Mouse (Mus musculus): ENCODE results near the gene Ccdc85c. TPM values are rescaled to one million over a fixed set of nuclear protein-coding genes. Genes with fewer than 3 reads are reported as not detected.

Gene Ccdc85c
- polyA plus RNA-seq (2017; shearing (Covaris generic)): under 1 TPM; 0.27 to 0.46 TPM

GRCm38 (mm10) chr12:108274661-108275507 lies at the start of gene Ccdc85c:
Gene Ccdc85c (minus strand): TSS chr12:108275425.
- ATAC-seq: peak; percentile 12

GRCm38 (mm10) chr12:108320096-108320495 lies 44.9 kb upstream of the Ccdc85c start:
- ATAC-seq: no peak

- ATAC-seq: no peak
Measured at GRCm38 (mm10) chr12:108318499-108318898, 43.3 kb upstream of the Ccdc85c start.

GRCm38 (mm10) chr12:108317826-108318430 lies 42.7 kb upstream of the Ccdc85c start:
- ATAC-seq: no peak

GRCm38 (mm10) chr12:108317201-108317738 lies 42.0 kb upstream of the Ccdc85c start:
- no peak for ATAC-seq

GRCm38 (mm10) chr12:108316655-108317054 lies 41.4 kb upstream of the Ccdc85c start:
- no peak for ATAC-seq

GRCm38 (mm10) chr12:108315818-108316217 lies 40.6 kb upstream of the Ccdc85c start:
- ATAC-seq: no peak

GRCm38 (mm10) chr12:108313244-108313772 lies 38.1 kb upstream of the Ccdc85c start:
- ATAC-seq: no peak

- ATAC-seq: no peak
Measured at GRCm38 (mm10) chr12:108312432-108312851, 37.2 kb upstream of the Ccdc85c start.

- no peak for ATAC-seq
Measured at GRCm38 (mm10) chr12:108311741-108312290, 36.6 kb upstream of the Ccdc85c start.

- no peak for ATAC-seq
Measured at GRCm38 (mm10) chr12:108310456-108311027, 35.3 kb upstream of the Ccdc85c start.

- ATAC-seq: no peak
Measured at GRCm38 (mm10) chr12:108310041-108310440, 34.8 kb upstream of the Ccdc85c start.

GRCm38 (mm10) chr12:108309116-108309794 lies 34.0 kb upstream of the Ccdc85c start:
- no peak for ATAC-seq

- no peak for ATAC-seq
Measured at GRCm38 (mm10) chr12:108308363-108308856, 33.2 kb upstream of the Ccdc85c start.

- no peak for ATAC-seq
Measured at GRCm38 (mm10) chr12:108307553-108307952, 32.3 kb upstream of the Ccdc85c start.

GRCm38 (mm10) chr12:108305812-108306794 lies 30.9 kb upstream of the Ccdc85c start, which contains the start of gene Hhipl1:
Gene Hhipl1 (plus strand): TSS chr12:108306270.
- ATAC-seq: no peak

GRCm38 (mm10) chr12:108305172-108305571 lies 29.9 kb upstream of the Ccdc85c start:
- ATAC-seq: no peak

GRCm38 (mm10) chr12:108303778-108304365 lies 28.6 kb upstream of the Ccdc85c start:
- no peak for ATAC-seq

GRCm38 (mm10) chr12:108301006-108301405 lies 25.8 kb upstream of the Ccdc85c start:
- ATAC-seq: no peak

GRCm38 (mm10) chr12:108297033-108297432 lies 21.8 kb upstream of the Ccdc85c start:
- no peak for ATAC-seq
